8 mouse cellular contexts compared by ENCODE assay signal in genomic region chr10:45066931-45067308, GRCm38 (mm10). TPM values are rescaled to one million over a fixed set of nuclear protein-coding genes. Genes with fewer than 3 reads are reported as not detected.
DNase-seq lines count a peak whose midpoint lies in the region; ATAC-seq lines count a peak whose summit lies in the region.

Gene Prep, plus strand, starts transcription at chr10:45067203.

- peak; percentile 97 for DNase-seq in adrenal gland, adult 2 months
- peak; percentile 91 for DNase-seq in embryo, embryonic 10.5 days (ENCODE audit: low spot score)
- peak; percentile 96 for DNase-seq in gastrocnemius, postnatal 14 days
- peak; percentile 90 to 91 for DNase-seq in left cerebral cortex, postnatal 25 days (ENCODE audit: low spot score in 2 of 2)
- peak; percentile 90 for DNase-seq in mesoderm, embryonic 11.5 days (ENCODE audit: low read depth, low spot score)
- peak; percentile 93 for DNase-seq in right cerebral cortex, postnatal 25 days
- DNase-seq in urinary bladder, postnatal 36 days (ENCODE audit: low spot score in 2 of 2), result peak; percentile 88 to 93

- intact Hi-C loops in gastrocnemius, postnatal 14 days (cut with DNase I; ENCODE audit: low total_unique reads), result no loop called here
- intact Hi-C loops in left cerebral cortex, postnatal 25 days (cut with DNase I), result loop anchor here (2.0 kb wide), 1 partner anchor 20 kb away; no protein-coding TSS in a partner anchor

- peak; percentile 89 for ATAC-seq in inflammation-experienced regulatory T-cells, adult 6 months

RNA-seq across cellular contexts. Expression of gene Prep, which starts in this region (rescaled TPM):
- total RNA-seq in adrenal gland, adult 2 months (2021), result 10 to 100 TPM; 19.2 to 22.4 TPM
- 13.2 and 14.2 TPM in 2 replicates for polyA plus RNA-seq in adrenal gland, adult 2 months (2012; rRNA removed)
- 1 to 10 TPM; 7.6 to 8.4 TPM for total RNA-seq in gastrocnemius, postnatal 14 days (2021)
- polyA plus RNA-seq in inflammation-experienced regulatory T-cells, adult 6 months (2017; shearing (Covaris generic)), result 1 to 10 TPM; 1.9 to 5.7 (median 3.7) TPM
- total RNA-seq in left cerebral cortex, postnatal 25 days (2021), result 1 to 10 TPM; 9.1 to 9.7 TPM

Comparison
In these comparisons a context has a peak if more than half of its experiments do, and no peak if none do; other contexts are left out.
1. Peak in every context shown above with its lines: DNase-seq and ATAC-seq.